Mouse (Mus musculus): ENCODE data around the gene Sgcd. TPM values are rescaled to one million over a fixed set of nuclear protein-coding genes. Genes with fewer than 3 reads are reported as not detected.
A peak's percentile ranks its signal among the peaks of the same experiment; 100 is the strongest.

Sgcd gene
- polyA plus RNA-seq, 1 experiment, result 52.2 TPM

- TF ChIP-seq CTCF (IDR thresholded peaks at IDR 0.05; ENCODE audit: borderline replicate concordance, insufficient read depth, low read length) (no peak), POLR2A (IDR thresholded peaks at IDR 0.05; ENCODE audit: low read depth, low read length) (no peak)
- Histone ChIP-seq H3K27ac (ENCODE audit: insufficient read depth, low read length) (no peak overlapping the region), H3K4me1 (ENCODE audit: control insufficient read depth, insufficient read depth, low read length) (no peaks in the 10 kb centered on the region), H3K4me3 (ENCODE audit: insufficient read depth, low read length) (no peak overlapping the region)
Measured at GRCm38 (mm10) chr11:47333702-47334101, 655.1 kb downstream of the Sgcd start.

- no peak overlapping the region for H3K4me3 ChIP-seq (ENCODE audit: insufficient read depth, low read length)
- peak overlapping the region; percentile 87 for H3K27ac ChIP-seq (ENCODE audit: insufficient read depth, low read length)
- peaks cover 14% of the 10 kb centered on the region for H3K4me1 ChIP-seq (ENCODE audit: control insufficient read depth, insufficient read depth, low read length)
- TF ChIP-seq POLR2A (IDR thresholded peaks at IDR 0.05; ENCODE audit: low read depth, low read length) (no peak), CTCF (IDR thresholded peaks at IDR 0.05; ENCODE audit: borderline replicate concordance, insufficient read depth, low read length) (no peak)
Measured at GRCm38 (mm10) chr11:47305579-47305978, 683.2 kb downstream of the Sgcd start.

- Histone ChIP-seq H3K4me3 (ENCODE audit: insufficient read depth, low read length) (no peak overlapping the region), H3K4me1 (ENCODE audit: control insufficient read depth, insufficient read depth, low read length) (peaks cover 14% of the 10 kb centered on the region), H3K27ac (ENCODE audit: insufficient read depth, low read length) (peak overlapping the region; percentile 87)
- TF ChIP-seq CTCF (IDR thresholded peaks at IDR 0.05; ENCODE audit: borderline replicate concordance, insufficient read depth, low read length), result no peak
- no peak for TF ChIP-seq POLR2A (IDR thresholded peaks at IDR 0.05; ENCODE audit: low read depth, low read length)
Measured at GRCm38 (mm10) chr11:47304702-47305450, 683.9 kb downstream of the Sgcd start.

- TF ChIP-seq POLR2A (IDR thresholded peaks at IDR 0.05; ENCODE audit: low read depth, low read length) (no peak), CTCF (IDR thresholded peaks at IDR 0.05; ENCODE audit: borderline replicate concordance, insufficient read depth, low read length) (no peak)
- Histone ChIP-seq H3K4me1 (ENCODE audit: control insufficient read depth, insufficient read depth, low read length) (peaks cover 7% of the 10 kb centered on the region), H3K27ac (ENCODE audit: insufficient read depth, low read length) (no peak overlapping the region), H3K4me3 (ENCODE audit: insufficient read depth, low read length) (no peak overlapping the region)
Measured at GRCm38 (mm10) chr11:47299777-47300176, 689.0 kb downstream of the Sgcd start.

- no peak overlapping the region for H3K27ac ChIP-seq (ENCODE audit: insufficient read depth, low read length)
- no peaks in the 10 kb centered on the region; the same call in 1 of the 2 replicates for H3K4me1 ChIP-seq (ENCODE audit: control insufficient read depth, insufficient read depth, low read length)
- no peak overlapping the region for H3K4me3 ChIP-seq (ENCODE audit: insufficient read depth, low read length)
- TF ChIP-seq CTCF (IDR thresholded peaks at IDR 0.05; ENCODE audit: borderline replicate concordance, insufficient read depth, low read length) (no peak), POLR2A (IDR thresholded peaks at IDR 0.05; ENCODE audit: low read depth, low read length) (no peak)
Measured at GRCm38 (mm10) chr11:47297805-47298340, 690.9 kb downstream of the Sgcd start.

GRCm38 (mm10) chr11:47294741-47295140 lies 694.0 kb downstream of the Sgcd start:
- Histone ChIP-seq H3K4me1 (ENCODE audit: control insufficient read depth, insufficient read depth, low read length) (no peaks in the 10 kb centered on the region; the same call in 1 of the 2 replicates), H3K27ac (ENCODE audit: insufficient read depth, low read length) (peak overlapping the region; percentile 47; the same call in 1 of the 2 replicates), H3K4me3 (ENCODE audit: insufficient read depth, low read length) (no peak overlapping the region)
- no peak for TF ChIP-seq CTCF (IDR thresholded peaks at IDR 0.05; ENCODE audit: borderline replicate concordance, insufficient read depth, low read length)
- no peak for TF ChIP-seq POLR2A (IDR thresholded peaks at IDR 0.05; ENCODE audit: low read depth, low read length)

- Histone ChIP-seq H3K4me3 (ENCODE audit: insufficient read depth, low read length) (no peak overlapping the region), H3K4me1 (ENCODE audit: control insufficient read depth, insufficient read depth, low read length) (no peaks in the 10 kb centered on the region), H3K27ac (ENCODE audit: insufficient read depth, low read length) (no peak overlapping the region)
- no peak for TF ChIP-seq CTCF (IDR thresholded peaks at IDR 0.05; ENCODE audit: borderline replicate concordance, insufficient read depth, low read length)
- TF ChIP-seq POLR2A (IDR thresholded peaks at IDR 0.05; ENCODE audit: low read depth, low read length), result no peak
Measured at GRCm38 (mm10) chr11:47276586-47276985, 712.2 kb downstream of the Sgcd start.

GRCm38 (mm10) chr11:47268556-47268955 lies 720.2 kb downstream of the Sgcd start:
- TF ChIP-seq CTCF (IDR thresholded peaks at IDR 0.05; ENCODE audit: borderline replicate concordance, insufficient read depth, low read length), result no peak
- no peak for TF ChIP-seq POLR2A (IDR thresholded peaks at IDR 0.05; ENCODE audit: low read depth, low read length)

GRCm38 (mm10) chr11:47264267-47264984 lies 724.3 kb downstream of the Sgcd start:
- Histone ChIP-seq H3K27ac (ENCODE audit: insufficient read depth, low read length) (no peak overlapping the region), H3K4me3 (ENCODE audit: insufficient read depth, low read length) (no peak overlapping the region), H3K4me1 (ENCODE audit: control insufficient read depth, insufficient read depth, low read length) (peaks cover 2% of the 10 kb centered on the region; the same call in 1 of the 2 replicates)
- no peak for TF ChIP-seq POLR2A (IDR thresholded peaks at IDR 0.05; ENCODE audit: low read depth, low read length)
- TF ChIP-seq CTCF (IDR thresholded peaks at IDR 0.05; ENCODE audit: borderline replicate concordance, insufficient read depth, low read length), result no peak

More at GRCm38 (mm10) chr11:47268556-47268955, 720.2 kb downstream of the Sgcd start:
- H3K4me1 ChIP-seq (ENCODE audit: control insufficient read depth, insufficient read depth, low read length), result no peaks in the 10 kb centered on the region
- no peak overlapping the region for H3K4me3 ChIP-seq (ENCODE audit: insufficient read depth, low read length)
- H3K27ac ChIP-seq (ENCODE audit: insufficient read depth, low read length), result no peak overlapping the region
